Comparison of ENCODE assay signal across 12 mouse cellular contexts in the genomic region with DNA sequence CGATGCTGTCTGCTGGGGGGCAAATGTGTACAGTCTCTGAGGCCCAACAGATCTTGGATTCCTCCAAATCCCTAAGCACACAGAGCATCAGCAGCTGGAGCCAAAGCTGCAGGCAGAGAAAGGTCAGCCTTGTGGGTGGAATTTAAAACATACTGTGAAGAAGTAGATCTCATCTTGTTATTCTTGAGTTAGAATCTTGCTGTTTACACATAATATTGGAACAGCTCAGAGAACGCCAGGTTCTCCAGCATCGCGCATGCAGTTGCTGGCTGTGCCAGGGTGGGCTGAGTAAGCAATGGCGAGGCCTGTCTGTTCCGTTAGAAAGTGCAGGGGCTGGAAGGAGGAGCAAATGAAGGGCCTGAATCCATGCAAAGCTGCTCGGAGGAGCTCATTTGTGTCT. TPM values are rescaled to one million over a fixed set of nuclear protein-coding genes. Genes with fewer than 3 reads are reported as not detected.
DNase-seq lines count a peak whose midpoint lies in the region; ATAC-seq lines count a peak whose summit lies in the region.
"Had no signal": no experiment of that assay in that cellular context is flagged by ENCODE, and none has a peak within 500 bp of the region (broad histone marks: within the 10 kb centered on the region; RNA-seq: fewer than 3 reads in every experiment).

No protein-coding gene starts in this region.

- H3K4me1 ChIP-seq in embryonic facial prominence, embryonic 12.5 days: 0 out of 2 replicates have a peak, but pooled peaks cover 4% of the 10 kb centered on the region
- no peaks in the 10 kb centered on the region; the same call in 1 of the 2 replicates for H3K4me1 ChIP-seq in embryonic facial prominence, embryonic 10.5 days
- peaks cover 15% of the 10 kb centered on the region for H3K4me1 ChIP-seq in heart, embryonic 15.5 days (replicated peaks)
- 0 out of 2 replicates have a peak, but pooled peaks cover 3% of the 10 kb centered on the region for H3K4me1 ChIP-seq in forebrain, embryonic 14.5 days (ENCODE audit: control insufficient read depth, insufficient read depth, low read length)
- H3K4me1 ChIP-seq: liver, embryonic 15.5 days had no signal

- no peak overlapping the region for H3K4me3 ChIP-seq in embryonic facial prominence, embryonic 12.5 days
- H3K4me3 ChIP-seq in embryonic facial prominence, embryonic 10.5 days: no peak overlapping the region
- no peak overlapping the region for H3K4me3 ChIP-seq in heart, embryonic 15.5 days
- no peak overlapping the region for H3K4me3 ChIP-seq in forebrain, embryonic 14.5 days (ENCODE audit: low read depth, low read length)
- H3K4me3 ChIP-seq: liver, embryonic 15.5 days had no signal

- no peaks in the 10 kb centered on the region for H3K9me3 ChIP-seq in embryonic facial prominence, embryonic 12.5 days
- H3K9me3 ChIP-seq in embryonic facial prominence, embryonic 10.5 days: no peaks in the 10 kb centered on the region
- no peaks in the 10 kb centered on the region for H3K9me3 ChIP-seq in heart, embryonic 15.5 days (replicated peaks)
- H3K9me3 ChIP-seq in forebrain, embryonic 14.5 days (replicated peaks; ENCODE audit: control insufficient read depth, low read length): no peaks in the 10 kb centered on the region
- H3K9me3 ChIP-seq: liver, embryonic 15.5 days had no signal

- ATAC-seq in embryonic facial prominence, embryonic 12.5 days (ENCODE audit: insufficient number of reproducible peaks, insufficient read depth, low FRiP score, low TSS enrichment): no peak
- ATAC-seq in heart, embryonic 15.5 days (replicated peaks; ENCODE audit: insufficient number of reproducible peaks, insufficient read depth, low FRiP score, low read depth): no peak
- no peak for ATAC-seq in forebrain, embryonic 14.5 days
- no peak for ATAC-seq in activated CD4-positive, CD25-positive, alpha-beta regulatory T cell, adult 4 months

- no peak overlapping the region for H3K4me2 ChIP-seq in embryonic facial prominence, embryonic 12.5 days (replicated peaks)
- no peak overlapping the region for H3K4me2 ChIP-seq in heart, embryonic 15.5 days
- no peak overlapping the region for H3K4me2 ChIP-seq in forebrain, embryonic 14.5 days (ENCODE audit: low read length)
- H3K4me2 ChIP-seq: liver, embryonic 15.5 days had no signal

- no peaks in the 10 kb centered on the region for H3K27me3 ChIP-seq in embryonic facial prominence, embryonic 12.5 days
- no peaks in the 10 kb centered on the region for H3K27me3 ChIP-seq in embryonic facial prominence, embryonic 10.5 days (replicated peaks; ENCODE audit: low read depth, poor library complexity, severe bottlenecking)
- H3K27me3 ChIP-seq in heart, embryonic 15.5 days: no peaks in the 10 kb centered on the region
- H3K27me3 ChIP-seq in forebrain, embryonic 14.5 days (replicated peaks; ENCODE audit: control insufficient read depth, insufficient read depth, low read length): no peaks in the 10 kb centered on the region

- peak overlapping the region; percentile 23; the same call in 1 of the 2 replicates for H3K27ac ChIP-seq in embryonic facial prominence, embryonic 12.5 days
- no peak overlapping the region for H3K27ac ChIP-seq in embryonic facial prominence, embryonic 10.5 days (replicated peaks)
- peak overlapping the region; percentile 12; the same call in 1 of the 2 replicates for H3K27ac ChIP-seq in heart, embryonic 15.5 days
- H3K27ac ChIP-seq in forebrain, embryonic 14.5 days (ENCODE audit: low read depth, low read length): no peak overlapping the region
- H3K27ac ChIP-seq: liver, embryonic 15.5 days had no signal

- intact Hi-C loops in left cerebral cortex, postnatal 14 days (cut with DNase I): no loop called here

- no peak for DNase-seq in embryonic facial prominence, embryonic 10.5 days (ENCODE audit: low spot score)
- DNase-seq in left cerebral cortex, postnatal 14 days (ENCODE audit: low spot score in 2 of 2): peak; percentile 37 to 42
- DNase-seq in left cerebral cortex, adult 8-10 months (ENCODE audit: low spot score in 2 of 2): no peak
- DNase-seq in lung, postnatal 36 days: peak; percentile 23
- DNase-seq in forebrain, embryonic 14.5 days (ENCODE audit: low spot score): no peak
- DNase-seq: kidney, postnatal 14 days; right cerebral cortex, postnatal 4 days had no signal

- no peaks in the 10 kb centered on the region for H3K36me3 ChIP-seq in embryonic facial prominence, embryonic 12.5 days
- no peaks in the 10 kb centered on the region for H3K36me3 ChIP-seq in embryonic facial prominence, embryonic 10.5 days (replicated peaks)
- H3K36me3 ChIP-seq in heart, embryonic 15.5 days: no peaks in the 10 kb centered on the region
- H3K36me3 ChIP-seq in forebrain, embryonic 14.5 days (ENCODE audit: control insufficient read depth, insufficient read depth, low read length): no peaks in the 10 kb centered on the region
- H3K36me3 ChIP-seq: liver, embryonic 15.5 days had no signal

- WGBS in embryonic facial prominence, embryonic 12.5 days: 73% methylated on average over 7 of the region's 7 CpGs
- 76% methylated on average over 7 of the region's 7 CpGs for WGBS in embryonic facial prominence, embryonic 10.5 days
- WGBS in heart, embryonic 15.5 days: 73% methylated on average over 7 of the region's 7 CpGs
- WGBS in forebrain, embryonic 14.5 days: 75% methylated on average over 7 of the region's 7 CpGs

- no peak overlapping the region for H3K9ac ChIP-seq in embryonic facial prominence, embryonic 12.5 days
- no peak overlapping the region for H3K9ac ChIP-seq in heart, embryonic 15.5 days
- H3K9ac ChIP-seq in forebrain, embryonic 14.5 days (ENCODE audit: low read length): no peak overlapping the region
- H3K9ac ChIP-seq: liver, embryonic 15.5 days had no signal

RNA-seq across cellular contexts. Expression of a gene that starts 11.7 kb away (rescaled TPM):
- 19.2 and 24.1 TPM in 2 replicates for polyA plus RNA-seq in embryonic facial prominence, embryonic 12.5 days (2016; fragmentation: Nextera tagmentation; extraction: Ambion mirVana)
- 8.2 and 8.5 TPM in 2 replicates for polyA plus RNA-seq in embryonic facial prominence, embryonic 10.5 days (2016; fragmentation: Nextera tagmentation; extraction: Ambion mirVana)
- total RNA-seq in left cerebral cortex, postnatal 14 days (2021): under 1 TPM in 1 of 2 experiments, not detected in 1; 0.59 TPM
- total RNA-seq in left cerebral cortex, adult 8-10 months (2022): under 1 TPM in 2 of 4 experiments, not detected in 2; 0.15 to 0.37 TPM
- polyA plus RNA-seq in heart, embryonic 15.5 days (2015; fragmentation: Nextera tagmentation; extraction: Ambion mirVana): 4.6 and 7.5 TPM in 2 replicates
- 0.33 and 0.93 TPM in 2 replicates for polyA plus RNA-seq in forebrain, embryonic 14.5 days (2014; fragmentation: Nextera tagmentation; extraction: Ambion mirVana)
- not detected for polyA plus RNA-seq in activated CD4-positive, CD25-positive, alpha-beta regulatory T cell, adult 4 months (2017; shearing (Covaris generic))

RNA-seq across cellular contexts. Expression of a gene that starts 29.2 kb away (rescaled TPM):
- polyA plus RNA-seq in embryonic facial prominence, embryonic 12.5 days (2016; fragmentation: Nextera tagmentation; extraction: Ambion mirVana): 0.59 and 1.4 TPM in 2 replicates
- 1.8 and 2.0 TPM in 2 replicates for polyA plus RNA-seq in embryonic facial prominence, embryonic 10.5 days (2016; fragmentation: Nextera tagmentation; extraction: Ambion mirVana)
- total RNA-seq in left cerebral cortex, postnatal 14 days (2021): 10 to 100 TPM; 55.0 to 77.7 TPM
- total RNA-seq in left cerebral cortex, adult 8-10 months (2022): 10 to 100 TPM; 46.8 to 60.2 (median 57.2) TPM
- polyA plus RNA-seq in heart, embryonic 15.5 days (2015; fragmentation: Nextera tagmentation; extraction: Ambion mirVana): 0.18 and 0.25 TPM in 2 replicates
- polyA plus RNA-seq in forebrain, embryonic 14.5 days (2014; fragmentation: Nextera tagmentation; extraction: Ambion mirVana): 1.0 and 2.7 TPM in 2 replicates
- polyA plus RNA-seq in activated CD4-positive, CD25-positive, alpha-beta regulatory T cell, adult 4 months (2017; shearing (Covaris generic)): 1 to 10 TPM in 1 of 2 experiments, under 1 TPM in 1; 0.65 to 2.2 TPM

RNA-seq across cellular contexts. Expression of a gene that starts 39.7 kb away (rescaled TPM):
- polyA plus RNA-seq in embryonic facial prominence, embryonic 12.5 days (2016; fragmentation: Nextera tagmentation; extraction: Ambion mirVana): 1.6 and 2.3 TPM in 2 replicates
- polyA plus RNA-seq in embryonic facial prominence, embryonic 10.5 days (2016; fragmentation: Nextera tagmentation; extraction: Ambion mirVana): 10.5 and 13.0 TPM in 2 replicates
- total RNA-seq in left cerebral cortex, postnatal 14 days (2021): not detected
- under 1 TPM in 1 of 4 experiments, not detected in 3; 0.16 TPM for total RNA-seq in left cerebral cortex, adult 8-10 months (2022)
- polyA plus RNA-seq in heart, embryonic 15.5 days (2015; fragmentation: Nextera tagmentation; extraction: Ambion mirVana): 5.9 and 7.1 TPM in 2 replicates
- not detected in 2 replicates for polyA plus RNA-seq in forebrain, embryonic 14.5 days (2014; fragmentation: Nextera tagmentation; extraction: Ambion mirVana)
- not detected for polyA plus RNA-seq in activated CD4-positive, CD25-positive, alpha-beta regulatory T cell, adult 4 months (2017; shearing (Covaris generic))
- total RNA-seq: MEL had no signal

RNA-seq across cellular contexts. Expression of a gene that starts 44.2 kb away (rescaled TPM):
- 1,455 and 1,462 TPM in 2 replicates for polyA plus RNA-seq in embryonic facial prominence, embryonic 12.5 days (2016; fragmentation: Nextera tagmentation; extraction: Ambion mirVana)
- polyA plus RNA-seq in embryonic facial prominence, embryonic 10.5 days (2016; fragmentation: Nextera tagmentation; extraction: Ambion mirVana): 1,419 and 1,432 TPM in 2 replicates
- 100 to 1,000 TPM; 356 to 384 TPM for total RNA-seq in left cerebral cortex, postnatal 14 days (2021)
- total RNA-seq in left cerebral cortex, adult 8-10 months (2022): 100 to 1,000 TPM; 401 to 484 (median 442) TPM
- polyA plus RNA-seq in heart, embryonic 15.5 days (2015; fragmentation: Nextera tagmentation; extraction: Ambion mirVana): 802 and 841 TPM in 2 replicates
- 1,075 and 1,254 TPM in 2 replicates for polyA plus RNA-seq in forebrain, embryonic 14.5 days (2014; fragmentation: Nextera tagmentation; extraction: Ambion mirVana)
- 1,000 to 10,000 TPM; 2,503 to 2,608 TPM for polyA plus RNA-seq in activated CD4-positive, CD25-positive, alpha-beta regulatory T cell, adult 4 months (2017; shearing (Covaris generic))

Comparison
In these comparisons a context has a peak if more than half of its experiments do, and no peak if none do; other contexts are left out.
1. H3K27ac ChIP-seq: peak in embryonic facial prominence, embryonic 12.5 days (single experiment) and heart, embryonic 15.5 days (single experiment); none in embryonic facial prominence, embryonic 10.5 days (single experiment) and forebrain, embryonic 14.5 days (single experiment).
2. DNase-seq: peak in left cerebral cortex, postnatal 14 days (2 of 2) and lung, postnatal 36 days (single experiment); none in embryonic facial prominence, embryonic 10.5 days (single experiment), left cerebral cortex, adult 8-10 months (0 of 2) and forebrain, embryonic 14.5 days (single experiment).